Mouse (Mus musculus) left cerebral cortex, adult 11 months (tissue): ENCODE results near the gene Fat3.

Source experiments
- DNase-seq: peaks from one replicate; pipeline ENCODE4 v3.0.0; 2022; ENCODE audit warnings: low spot score

The Fat3 gene

DNA sequence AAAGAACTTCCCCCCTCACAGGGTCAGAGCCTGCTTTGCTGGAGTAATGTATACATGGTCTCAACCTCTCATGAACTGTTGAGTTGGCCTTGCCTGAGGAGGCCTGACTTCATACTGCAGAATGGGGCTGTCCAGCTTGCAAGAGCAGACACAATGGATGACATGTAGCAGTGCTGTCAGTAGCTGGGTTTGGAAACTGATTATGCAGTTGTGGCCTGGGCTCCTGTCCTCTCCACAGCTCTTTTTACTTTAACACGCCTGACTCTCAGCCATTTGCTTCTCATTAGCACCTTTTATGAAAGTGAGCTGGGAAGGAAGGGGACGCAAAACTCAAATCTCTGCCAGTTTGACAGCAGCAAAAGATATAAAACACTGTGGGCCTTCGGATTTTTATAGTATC is 356.4 kb downstream of the Fat3 start:
- DNase-seq: no peak

DNA sequence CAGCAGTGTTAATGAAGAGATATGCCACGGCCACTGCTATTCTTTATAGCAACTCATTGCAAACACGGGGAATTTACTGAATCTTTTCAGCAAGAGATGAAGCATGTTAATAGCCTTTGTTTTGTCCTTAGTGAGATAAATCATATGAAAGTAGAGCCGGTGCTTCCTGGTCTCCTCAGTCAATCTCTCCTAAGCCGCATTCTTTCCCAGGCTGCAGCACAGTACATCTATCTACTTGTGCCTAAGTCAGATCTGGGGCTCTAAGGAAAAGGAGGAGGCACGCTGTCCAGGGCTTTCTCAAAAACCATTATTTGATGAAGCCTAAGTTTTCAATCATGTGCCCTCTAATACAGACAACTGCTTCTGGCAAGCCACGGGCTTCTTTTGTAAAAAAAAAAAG is 361.8 kb downstream of the Fat3 start:
- DNase-seq: no peak

DNA sequence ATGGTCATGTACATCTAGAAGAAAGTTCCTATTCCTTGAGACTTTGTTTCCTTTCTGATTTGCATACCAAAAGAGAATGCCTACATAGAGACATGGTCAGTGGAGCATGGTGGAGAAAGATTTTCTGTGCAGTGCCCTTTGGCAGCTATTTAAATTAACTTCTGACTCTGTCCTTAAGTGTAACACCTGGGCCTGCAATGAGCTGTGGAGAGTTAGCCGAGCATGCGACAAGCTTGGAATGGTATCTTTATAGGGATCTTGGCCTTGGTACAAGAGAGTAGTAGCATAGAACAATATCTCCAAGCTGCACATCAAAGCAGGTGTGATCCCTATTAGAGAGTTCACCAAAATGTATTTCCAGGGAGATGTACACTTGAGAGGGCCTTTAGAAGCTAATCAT is 368.0 kb downstream of the Fat3 start:
- no peak for DNase-seq

DNA sequence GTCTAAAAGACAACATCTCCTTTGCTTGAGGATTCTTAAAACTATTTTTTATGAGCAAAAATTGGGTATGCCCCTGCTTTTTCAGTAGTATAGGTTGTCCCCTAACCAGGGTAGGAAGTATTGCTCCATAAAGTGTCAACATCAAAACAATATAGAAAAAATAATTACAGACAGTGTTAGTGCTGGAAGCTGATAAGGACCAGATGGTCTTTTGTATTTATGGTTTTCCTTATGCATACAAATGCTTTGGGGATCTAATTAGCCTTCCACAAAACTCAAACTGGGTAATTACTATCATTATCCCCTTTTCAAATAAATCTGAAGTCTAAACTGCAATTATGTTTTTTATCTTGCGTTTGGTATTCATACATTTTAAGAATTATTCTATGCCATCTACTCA is 368.5 kb downstream of the Fat3 start:
- DNase-seq: no peak

DNA sequence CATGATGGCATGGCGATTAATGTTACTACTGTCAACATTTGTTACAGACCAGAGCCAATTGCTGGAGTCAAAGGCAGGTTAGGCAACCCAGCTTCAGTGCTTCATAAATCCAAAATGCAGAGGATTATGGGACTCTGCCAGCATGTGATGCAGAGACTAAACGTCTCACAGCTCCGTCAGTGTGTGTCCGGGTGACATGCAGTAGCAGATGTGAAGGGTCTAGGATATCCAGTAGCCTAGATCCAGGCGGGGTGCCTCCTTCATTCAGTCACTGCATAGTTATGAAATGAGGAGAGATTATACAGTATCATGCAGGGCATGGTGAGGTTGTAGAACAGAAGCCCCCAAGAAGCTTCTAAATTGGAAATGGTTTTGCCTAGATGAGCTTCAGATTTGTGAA is 379.3 kb downstream of the Fat3 start:
- no peak for DNase-seq

DNA sequence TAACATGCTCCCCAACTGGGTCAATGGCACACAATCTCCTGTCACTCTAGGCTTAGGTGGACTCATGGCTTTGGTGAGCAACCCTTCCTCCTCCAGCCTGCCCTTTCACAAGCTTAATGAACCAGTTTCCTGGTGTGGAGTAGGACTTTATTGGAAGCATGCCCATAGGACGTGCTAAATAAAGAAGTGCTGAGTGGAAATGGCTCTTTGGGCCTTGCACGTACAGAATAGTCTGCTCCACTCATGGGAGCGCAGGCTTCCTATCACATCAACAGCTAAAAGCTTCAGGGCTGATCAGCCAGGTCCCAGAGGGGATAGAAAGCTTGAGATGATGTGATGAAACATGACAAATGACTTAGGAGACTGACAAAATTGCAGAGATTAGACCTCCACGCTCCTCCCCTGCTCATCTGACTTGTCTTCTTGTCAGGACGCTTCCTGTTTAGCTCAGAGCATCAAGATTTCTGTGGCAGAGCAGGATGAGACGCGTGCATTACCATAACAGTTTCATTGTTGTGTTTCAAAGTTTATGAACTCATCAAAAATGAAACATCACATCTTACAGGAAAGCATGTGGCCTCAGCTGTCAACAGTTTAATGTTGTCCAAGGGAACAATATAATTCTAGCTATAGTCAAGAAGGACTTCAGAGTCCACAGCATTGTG is 386.1 kb downstream of the Fat3 start:
- no peak for DNase-seq

DNA sequence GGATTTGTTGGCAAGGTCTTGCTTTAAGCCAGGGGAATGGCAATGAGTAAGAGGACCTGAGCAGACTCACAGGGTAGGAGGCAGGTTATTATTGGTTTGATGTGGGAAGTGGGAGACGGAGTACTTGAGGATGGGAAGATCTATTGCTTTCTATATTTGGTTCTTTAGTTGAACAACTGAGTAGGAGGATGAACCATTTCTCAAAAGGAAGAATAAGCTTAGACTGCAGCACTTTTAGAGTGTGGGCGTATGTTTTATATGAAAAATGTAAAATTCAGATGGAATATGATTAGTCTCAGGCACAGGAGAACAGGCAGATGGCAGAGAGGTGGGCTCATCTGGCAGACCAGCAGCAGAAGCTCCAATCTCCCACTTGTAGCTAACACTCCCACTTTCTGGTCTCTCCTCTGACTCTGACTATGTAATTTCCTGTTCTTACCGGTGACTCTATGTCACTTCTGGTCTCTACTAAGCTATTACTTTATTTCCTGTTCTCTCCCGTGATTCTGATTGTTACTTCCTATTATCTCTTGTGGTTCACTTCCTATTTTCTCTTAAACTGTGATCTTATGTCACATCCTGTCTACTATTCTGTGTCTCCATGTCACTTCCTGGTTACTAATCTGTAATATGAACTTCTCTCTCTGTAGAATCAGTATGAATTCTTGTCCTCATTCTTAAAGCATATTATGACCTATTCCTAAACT is 387.0 kb downstream of the Fat3 start:
- DNase-seq: peak; percentile 77

DNA sequence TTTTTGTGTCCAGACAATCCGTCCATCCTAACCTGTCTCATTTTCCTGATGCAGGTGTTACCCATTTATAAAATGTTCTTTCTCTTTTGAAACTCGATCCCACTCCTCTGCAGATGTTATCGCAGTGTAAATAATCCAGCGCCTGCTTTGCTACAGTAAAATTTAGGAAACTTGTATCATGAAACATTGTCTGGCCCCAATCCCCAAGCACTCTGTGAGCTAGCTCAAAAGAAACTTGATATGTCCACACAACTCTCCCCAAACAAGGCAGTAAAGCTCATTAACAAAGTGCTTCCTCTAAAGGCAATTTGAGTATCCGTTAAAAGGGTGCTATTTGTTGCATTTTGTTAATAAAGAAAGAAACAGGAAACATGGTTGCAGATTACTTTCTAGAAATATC is 393.2 kb downstream of the Fat3 start:
- no peak for DNase-seq

DNA sequence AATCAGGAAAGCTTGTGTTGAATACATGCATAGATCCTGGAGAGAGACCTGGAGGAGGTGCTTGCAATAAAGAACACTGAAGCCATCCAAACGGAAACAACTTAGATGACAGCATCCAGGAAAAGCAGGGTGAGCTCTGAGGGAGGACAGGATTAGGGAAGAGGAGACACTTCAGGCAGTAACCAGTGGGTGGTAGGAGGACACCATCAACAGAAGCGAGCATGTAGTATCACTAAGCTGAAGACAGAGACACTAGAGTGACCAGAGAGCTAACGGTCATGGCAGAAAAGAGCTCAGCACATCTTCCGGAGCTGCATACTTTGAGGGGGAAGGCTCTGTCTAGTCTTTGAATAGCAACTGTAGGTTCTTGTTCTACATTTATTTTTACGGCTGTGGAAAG is 393.7 kb downstream of the Fat3 start:
- no peak for DNase-seq

DNA sequence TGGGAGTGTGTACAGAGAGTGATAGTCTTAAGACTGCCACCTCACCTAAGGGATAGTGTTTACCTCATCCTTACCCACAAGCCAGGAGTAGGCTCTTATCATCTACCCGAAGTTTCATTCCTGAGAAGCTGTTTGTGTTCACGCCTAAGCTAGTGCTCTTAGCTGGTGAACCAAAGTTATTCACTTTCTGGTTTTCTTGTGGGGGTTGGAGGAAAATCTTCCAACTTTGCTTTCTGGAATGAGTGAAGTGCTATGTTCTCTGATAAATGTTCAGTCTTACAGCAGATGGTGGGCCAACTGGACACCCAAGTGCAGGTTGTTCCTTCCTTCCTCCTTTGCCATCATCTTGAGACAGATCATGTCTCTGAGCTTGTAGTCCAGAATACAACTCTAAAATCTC is 402.5 kb downstream of the Fat3 start:
- no peak for DNase-seq

DNA sequence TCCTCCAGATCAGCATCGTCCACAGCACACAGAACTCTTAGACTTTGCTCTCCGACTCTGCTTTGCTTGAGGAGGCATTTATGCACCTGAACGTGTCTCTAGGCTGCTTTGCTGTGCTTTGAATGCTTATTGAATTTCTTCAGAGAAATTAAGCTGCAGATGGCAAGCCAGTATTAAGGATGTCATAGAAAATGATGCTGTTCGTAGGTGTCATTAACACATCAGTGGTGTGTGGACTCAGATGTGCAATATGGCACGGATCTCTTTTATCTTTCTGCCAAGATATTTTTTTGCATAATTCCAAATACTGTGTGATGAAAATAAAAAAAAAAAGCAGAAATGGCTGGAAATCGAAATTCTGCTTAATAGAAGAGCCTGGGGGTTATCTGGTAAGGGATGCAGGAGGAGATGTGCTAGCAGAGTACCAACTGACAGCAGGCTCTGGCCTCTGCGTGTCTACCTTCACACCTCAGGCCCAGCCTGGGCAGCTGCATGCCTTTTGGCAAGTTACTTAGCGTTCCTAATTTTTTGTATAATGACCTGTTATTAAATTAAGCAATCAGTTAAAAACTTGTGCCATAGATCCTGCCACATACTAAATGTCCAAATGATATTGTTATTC is 407.9 kb downstream of the Fat3 start:
- DNase-seq: no peak

DNA sequence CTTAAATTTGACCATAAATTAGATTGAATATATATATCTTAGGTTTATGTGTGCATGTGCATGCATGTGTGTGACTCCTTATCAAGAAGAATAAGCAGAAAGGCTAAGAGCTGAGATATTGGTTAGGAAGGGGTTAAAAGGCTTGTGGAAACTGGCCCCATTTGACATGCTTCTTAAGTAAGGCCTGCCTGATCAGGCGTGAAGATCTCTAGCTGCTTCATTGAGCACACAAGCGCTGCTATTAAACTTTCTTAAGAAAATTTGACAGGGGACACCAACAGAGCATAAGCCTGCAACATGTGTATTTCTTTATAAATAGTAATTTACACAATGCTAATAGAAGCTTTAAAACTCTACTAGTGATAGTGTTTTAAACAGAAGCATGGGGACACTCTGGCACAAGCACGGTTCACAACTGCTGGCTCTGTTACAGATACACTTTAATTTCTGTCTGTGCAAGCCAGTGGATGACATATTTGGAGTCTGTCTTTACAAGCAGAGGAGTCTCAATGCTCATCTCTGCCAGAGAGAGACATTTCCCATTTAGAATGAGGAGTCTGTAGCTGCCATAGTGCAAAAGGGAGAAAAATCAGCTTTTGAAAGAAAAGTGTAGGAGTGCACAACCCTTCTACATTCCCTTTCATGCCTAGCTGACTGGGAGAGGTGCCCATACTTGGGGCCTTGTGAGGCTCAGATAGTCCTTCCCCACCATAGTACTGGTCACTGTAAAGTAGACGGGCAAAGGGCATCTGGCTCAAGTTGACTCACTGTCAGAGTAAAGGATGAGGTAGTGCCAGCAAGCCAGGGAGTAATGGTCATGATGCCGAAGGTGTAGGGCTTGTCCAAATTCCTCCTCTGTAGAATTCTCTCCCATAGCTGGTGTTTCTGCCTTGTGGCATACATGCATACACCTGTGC is 408.8 kb downstream of the Fat3 start:
- DNase-seq: no peak

DNA sequence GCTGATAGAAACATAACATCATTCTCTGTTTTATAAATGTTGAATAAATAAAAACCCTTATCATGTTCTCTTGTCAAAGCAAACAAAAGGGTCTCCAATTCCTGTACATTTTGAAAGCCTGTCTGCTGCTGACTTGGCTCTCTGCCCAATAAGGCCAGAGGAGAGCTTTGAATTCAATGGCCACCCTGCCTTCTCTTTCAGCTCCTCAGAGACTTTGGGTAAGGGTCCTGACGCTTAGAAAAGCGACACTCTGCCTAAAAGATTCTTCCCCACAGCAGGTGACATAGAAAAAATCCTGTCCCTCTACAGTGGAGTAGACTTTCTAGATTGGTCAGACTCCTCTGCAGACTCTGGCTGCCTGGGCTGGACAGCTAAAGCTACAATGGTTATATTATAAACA is 421.8 kb downstream of the Fat3 start:
- DNase-seq: no peak

DNA sequence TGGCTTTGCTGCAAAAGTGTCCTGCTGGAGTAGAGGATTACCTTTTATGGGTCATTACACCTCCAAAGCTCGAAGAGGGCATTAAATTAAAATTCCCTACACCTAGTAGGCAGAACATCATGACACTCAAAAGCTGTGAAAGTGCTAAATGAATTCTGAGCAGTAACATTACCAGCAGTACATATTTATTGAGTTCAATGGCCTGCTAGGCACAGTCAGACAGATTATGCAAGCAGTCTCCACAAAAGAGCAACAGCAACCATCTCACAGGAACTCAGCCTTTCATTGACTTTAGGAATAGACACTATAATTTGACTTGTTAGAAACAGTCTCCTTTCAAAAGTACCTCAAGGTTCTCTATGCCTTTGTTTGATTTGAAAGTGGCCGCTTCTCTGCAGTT is 426.4 kb downstream of the Fat3 start:
- DNase-seq: no peak

DNA sequence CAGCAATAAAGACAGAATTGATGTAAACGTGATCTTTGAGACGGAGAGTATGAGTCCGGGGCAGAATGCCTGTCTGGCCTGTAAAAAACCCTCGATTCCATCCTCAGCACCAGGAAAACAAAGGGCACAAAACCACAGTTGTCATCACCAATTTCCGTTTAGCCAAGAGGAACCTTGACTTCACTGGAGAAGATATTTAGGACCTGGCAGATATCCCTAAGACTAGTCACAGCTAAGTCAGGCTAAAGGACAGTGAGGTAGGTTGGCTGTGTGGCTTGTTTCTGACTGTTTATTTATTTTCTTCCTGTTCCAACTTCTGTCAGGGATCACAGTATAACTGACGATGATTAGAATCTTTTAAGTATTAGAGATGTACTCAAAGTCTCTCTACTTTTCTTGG is 427.0 kb downstream of the Fat3 start:
- no peak for DNase-seq

DNA sequence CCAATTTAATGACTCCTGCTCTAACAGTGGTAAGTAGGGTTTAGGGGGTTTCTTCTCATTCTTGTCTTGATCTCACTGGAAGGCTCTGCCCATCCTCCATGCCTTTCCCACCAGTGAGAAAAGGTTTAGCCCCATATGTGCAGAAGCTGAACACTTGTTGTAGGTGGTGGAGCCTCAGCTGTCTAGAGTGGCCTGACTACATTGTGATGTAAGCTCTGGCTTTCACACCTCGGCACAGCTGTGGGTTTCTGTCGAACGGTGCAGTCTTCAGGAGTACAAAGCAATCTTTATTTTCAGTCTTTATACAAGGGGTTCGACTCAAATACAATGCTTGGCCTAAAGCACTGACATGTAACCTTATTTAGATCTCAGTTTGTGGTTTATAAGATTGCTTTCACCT is 437.6 kb downstream of the Fat3 start:
- no peak for DNase-seq

DNA sequence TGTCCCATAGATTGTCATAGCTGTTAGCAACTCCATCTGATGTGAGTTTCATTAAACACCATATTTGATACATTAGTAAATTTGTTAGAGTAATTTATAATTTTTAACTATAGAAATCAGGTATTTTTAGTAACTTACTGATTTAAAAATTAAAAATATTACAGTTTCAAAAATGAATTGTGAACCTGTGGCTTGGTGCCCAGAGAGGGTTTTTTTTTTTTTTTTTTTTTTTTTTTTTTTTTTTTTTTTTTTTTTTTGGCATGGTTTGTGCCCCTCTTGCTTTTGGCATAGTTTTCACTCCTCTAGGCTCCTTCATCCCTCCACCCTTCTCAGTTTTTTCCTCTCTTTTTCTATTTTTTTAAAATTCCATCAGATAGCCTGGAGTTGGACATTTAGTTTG is 438.6 kb downstream of the Fat3 start:
- no peak for DNase-seq

DNA sequence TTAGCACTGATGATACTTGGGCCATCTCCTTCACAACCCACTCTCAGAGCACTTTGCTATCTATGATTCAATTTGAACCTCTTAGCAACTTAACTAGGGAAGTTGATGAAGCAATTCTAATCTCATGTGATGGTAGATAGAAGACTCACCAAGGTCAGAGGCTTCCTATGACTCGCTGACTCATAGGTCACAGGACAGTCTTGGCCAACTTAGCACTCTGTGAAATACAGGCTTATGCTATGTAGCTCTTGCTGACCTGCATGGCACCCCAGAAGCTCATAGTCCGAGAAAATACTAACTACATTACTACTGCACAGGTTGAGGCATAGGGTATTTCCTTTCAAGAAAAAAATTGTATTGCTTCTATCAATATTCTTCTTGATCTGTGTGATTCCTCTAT is 454.4 kb downstream of the Fat3 start:
- DNase-seq: no peak

DNA sequence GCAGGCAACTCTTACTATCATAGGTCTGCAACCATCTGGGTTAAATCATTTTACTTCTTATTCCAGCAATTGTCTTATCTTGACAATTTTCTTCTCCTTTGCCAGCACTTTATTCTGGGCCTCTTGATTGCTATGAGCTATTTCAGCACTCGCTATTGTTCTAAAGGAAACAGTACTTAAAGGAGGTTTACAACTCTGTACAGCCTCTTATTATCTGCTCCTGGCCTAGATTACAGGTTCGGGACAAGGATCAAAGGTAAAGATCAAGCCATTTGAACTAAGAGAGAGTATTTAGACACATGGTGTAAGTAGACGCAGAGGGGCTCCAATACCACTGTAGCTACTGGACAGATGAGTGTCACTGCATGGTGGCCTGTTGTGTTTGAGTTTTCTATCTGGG is 463.7 kb downstream of the Fat3 start:
- DNase-seq: no peak

DNA sequence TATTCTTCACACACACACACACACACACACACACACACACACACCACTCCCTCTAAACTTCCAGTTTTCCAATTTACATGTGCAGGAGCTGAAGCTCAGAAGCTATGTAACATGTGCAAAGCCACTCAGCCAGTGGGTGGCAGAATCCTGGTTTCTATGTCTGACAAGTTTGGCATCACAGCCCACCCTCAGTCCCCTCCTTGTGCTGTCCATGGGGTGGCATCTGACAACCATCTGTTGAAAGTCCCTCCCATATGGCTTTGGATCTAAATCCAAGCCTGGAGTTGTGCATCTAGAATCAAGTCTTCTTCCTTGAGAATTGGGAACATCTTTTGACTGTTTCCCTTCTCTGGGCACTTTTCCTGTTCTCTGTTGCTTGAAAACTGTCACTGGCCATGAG is 464.7 kb downstream of the Fat3 start:
- DNase-seq: peak; percentile 35

DNA sequence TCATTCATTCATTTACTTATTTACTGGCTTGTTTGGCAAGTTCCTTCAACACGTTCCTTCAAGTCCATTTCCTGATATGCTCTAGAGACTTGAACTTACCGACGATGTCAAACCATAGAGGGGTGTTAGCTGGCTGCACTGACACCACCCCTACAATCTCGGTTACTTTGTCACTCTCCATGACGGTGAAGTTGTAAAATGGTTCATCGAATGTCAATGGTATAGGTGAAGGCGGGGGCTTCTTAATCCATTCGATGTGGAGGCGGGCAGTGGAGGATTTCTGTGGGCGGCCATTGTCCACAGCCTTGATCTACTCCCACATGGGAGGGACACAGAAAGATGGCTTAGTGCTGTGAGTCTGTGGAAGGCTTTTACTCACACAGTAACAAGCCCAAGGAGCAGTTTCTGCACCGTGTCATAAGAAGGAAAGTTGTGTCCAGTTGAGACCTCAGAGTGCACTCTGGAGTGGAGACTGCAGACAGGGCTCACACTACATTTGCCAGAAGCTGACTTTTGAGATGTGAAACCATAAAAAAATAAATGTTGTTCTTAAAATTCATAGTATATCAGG is 471.3 kb downstream of the Fat3 start:
- DNase-seq: no peak

DNA sequence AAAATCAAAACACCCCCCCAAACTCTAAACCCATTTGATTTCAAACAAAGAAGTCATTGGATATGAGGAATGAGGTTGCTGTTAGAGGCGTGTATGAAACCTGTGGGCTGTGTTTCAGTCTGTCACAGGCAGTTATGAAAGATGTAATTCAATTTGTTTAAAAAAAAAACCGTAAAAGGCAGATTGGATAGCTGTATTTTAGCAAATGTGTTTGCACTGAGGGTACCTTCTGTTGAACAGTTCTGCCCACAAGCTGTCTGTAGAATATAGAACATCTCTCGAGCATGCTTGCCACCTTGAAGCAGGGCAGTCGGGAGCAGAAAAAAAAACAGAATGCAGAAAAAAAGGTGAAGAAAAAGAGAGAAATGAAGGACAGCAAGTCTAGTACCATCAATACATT is 472.0 kb downstream of the Fat3 start:
- DNase-seq: no peak
